Mouse (Mus musculus) 3134 (cell line): ENCODE data around the gene Vmn1r176.
"Not testable (repeated sequence)": the region's sequence is repeated elsewhere in the genome, so short reads cannot be mapped to it uniquely, and the experiment has no call there.

Experiments
- DNase-seq: peaks from one replicate; pipeline ENCODE4 v3.0.0-alpha.2; 2011; ENCODE audit warnings: low spot score; ENCODE audit not compliant: insufficient read length; ENCODE audit errors: extremely low read depth

The Vmn1r176 gene

GRCm38 (mm10) chr7:23837272-23837671 is at the start of gene Vmn1r176:
TSS of gene Vmn1r176 (minus strand) at chr7:23837372.
- DNase-seq: not testable (repeated sequence)

GRCm38 (mm10) chr7:23876918-23877317 is 39.7 kb upstream of the Vmn1r176 start:
- not testable (repeated sequence) for DNase-seq

GRCm38 (mm10) chr7:23866349-23866748 is 29.2 kb upstream of the Vmn1r176 start, which contains the start of gene Vmn1r177:
TSS of gene Vmn1r177 (minus strand) at chr7:23866449.
- DNase-seq: not testable (repeated sequence)

GRCm38 (mm10) chr7:23810543-23810942 is 26.6 kb downstream of the Vmn1r176 start, which contains the start of gene Vmn1r175:
TSS of gene Vmn1r175 (minus strand) at chr7:23810643.
- not testable (repeated sequence) for DNase-seq

- no peak for DNase-seq
Measured at GRCm38 (mm10) chr7:23784526-23784925, 52.6 kb downstream of the Vmn1r176 start.
